Mouse (Mus musculus) C2C12 (cell line): ENCODE data around the gene Smg9.

Source experiments
- CTCF ChIP-seq: IDR thresholded peaks from one replicate; pipeline ENCODE4 v1.5.1; 2011; ENCODE audit not compliant: control insufficient read depth, insufficient read depth, insufficient read length
- MAX ChIP-seq: IDR thresholded peaks from one replicate; pipeline ENCODE4 v1.6.1; 2011; ENCODE audit warnings: mild to moderate bottlenecking, control low read depth

GRCm38 (mm10) chr7:24425919-24426318 lies 26.5 kb downstream of the Smg9 start:
- TF ChIP-seq CTCF (no peak), MAX (no peak)
